Mouse (Mus musculus) embryonic fibroblast, embryonic 13.5 days (primary cell): ENCODE results near the gene Ank3.

ENCODE experiments used
- CTCF ChIP-seq: IDR thresholded peaks from 2 replicates; pipeline ENCODE4 v1.5.1; 2011; ENCODE audit warnings: mild to moderate bottlenecking, control low read depth, low read length, moderate library complexity, borderline replicate concordance; ENCODE audit not compliant: insufficient read depth
- POLR2A ChIP-seq: IDR thresholded peaks from 2 replicates; pipeline ENCODE4 v1.6.1; 2011; ENCODE audit warnings: low read depth, mild to moderate bottlenecking, control low read depth, low read length, moderate library complexity

- TF ChIP-seq POLR2A (no peak), CTCF (no peak)
Observed at GRCm38 (mm10) chr10:69477656-69478055, 79.1 kb downstream of the Ank3 start.
